Mouse (Mus musculus): ENCODE data around the gene Rpap3.

- TF ChIP-seq CTCF (conservative IDR thresholded peaks at IDR 0.05; ENCODE audit: insufficient read depth, insufficient read length, low read depth, low read length) (no peak), POLR2A (IDR thresholded peaks at IDR 0.05; ENCODE audit: low read depth, low read length) (no peak)
These were observed 15.5 kb upstream of the Rpap3 start for GRCm38 (mm10) chr15:97721008-97721701.

Measured in kidney, adult 2 months (tissue).